ENCODE assay signal across 21 mouse cellular contexts in the genomic region with DNA sequence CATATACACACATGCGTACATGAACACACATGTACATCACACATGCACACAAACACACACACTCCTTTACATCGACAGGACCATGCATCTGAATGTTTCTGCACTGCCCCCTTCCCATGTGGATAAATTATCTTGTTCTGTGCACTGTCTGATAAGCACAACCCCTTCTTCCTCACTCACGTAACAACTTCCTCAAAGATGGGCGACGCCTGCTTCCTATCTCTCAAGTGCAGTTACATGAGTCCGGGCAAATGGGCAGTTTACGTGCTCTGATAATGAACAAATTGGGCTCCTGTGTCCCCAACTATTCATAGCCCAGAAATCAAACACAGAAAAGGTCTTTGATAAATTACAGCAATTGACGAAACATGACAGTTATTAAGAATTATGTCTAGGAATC.
DNase-seq lines count a peak whose midpoint lies in the region; ATAC-seq and TF ChIP-seq lines count a peak whose summit lies in the region.
"Had no signal": no experiment of that assay in that cellular context is flagged by ENCODE, and none has a peak within 500 bp of the region (broad histone marks: within the 10 kb centered on the region; RNA-seq: fewer than 3 reads in every experiment).

No protein-coding gene starts in this region.

- H3K27me3 ChIP-seq in liver, postnatal 0 days (ENCODE audit: insufficient read depth, low read length) = no peaks in the 10 kb centered on the region
- no peaks in the 10 kb centered on the region for H3K27me3 ChIP-seq in liver, embryonic 12.5 days (replicated peaks)
- no peaks in the 10 kb centered on the region for H3K27me3 ChIP-seq in MEL (ENCODE audit: control insufficient read depth in 1 of 2, insufficient read depth in 2 of 2, low read length in 2 of 2)
- H3K27me3 ChIP-seq: forebrain, embryonic 12.5 days had no signal

- H3K9me3 ChIP-seq in liver, postnatal 0 days (ENCODE audit: low read length) = no peaks in the 10 kb centered on the region
- H3K9me3 ChIP-seq in liver, embryonic 12.5 days (replicated peaks) = peaks cover 13% of the 10 kb centered on the region
- no peaks in the 10 kb centered on the region for H3K9me3 ChIP-seq in MEL (replicated peaks; ENCODE audit: insufficient read depth, low read length)
- H3K9me3 ChIP-seq: embryonic facial prominence, embryonic 13.5 days; embryonic facial prominence, embryonic 15.5 days; forebrain, embryonic 10.5 days; forebrain, embryonic 12.5 days had no signal

- H3K79me2 ChIP-seq in MEL (ENCODE audit: control insufficient read depth, insufficient read depth, low read length, poor library complexity) = no peaks in the 10 kb centered on the region

- peak overlapping the region; percentile 48; the same call in 1 of the 2 replicates for H3K27ac ChIP-seq in liver, postnatal 0 days (ENCODE audit: low read depth)
- H3K27ac ChIP-seq in liver, embryonic 12.5 days = no peak overlapping the region
- peak overlapping the region; percentile 49 for H3K27ac ChIP-seq in MEL (ENCODE audit: control insufficient read depth, low read depth, low read length)
- H3K27ac ChIP-seq: embryonic facial prominence, embryonic 13.5 days; embryonic facial prominence, embryonic 15.5 days; forebrain, embryonic 10.5 days; forebrain, embryonic 12.5 days had no signal

- 41% methylated on average over 8 of the region's 8 CpGs for WGBS in liver, postnatal 0 days (ENCODE audit: insufficient replicate concordance)
- WGBS in liver, embryonic 12.5 days (ENCODE audit: insufficient replicate concordance) = 30% methylated on average over 8 of the region's 8 CpGs

- no peak overlapping the region for H3K4me3 ChIP-seq in liver, postnatal 0 days (ENCODE audit: low read depth, low read length)
- H3K4me3 ChIP-seq in liver, embryonic 12.5 days = no peak overlapping the region
- H3K4me3 ChIP-seq in MEL (ENCODE audit: control insufficient read depth in 1 of 2, insufficient read depth in 1 of 2, low read depth in 2 of 2, low read length in 2 of 2) = no peak overlapping the region
- H3K4me3 ChIP-seq: embryonic facial prominence, embryonic 13.5 days; embryonic facial prominence, embryonic 15.5 days; erythroblast, embryonic 14.5 days; forebrain, embryonic 10.5 days; forebrain, embryonic 12.5 days had no signal

- H3K4me2 ChIP-seq in liver, postnatal 0 days (ENCODE audit: low read depth, low read length) = no peak overlapping the region
- no peak overlapping the region for H3K4me2 ChIP-seq in liver, embryonic 12.5 days
- H3K4me2 ChIP-seq: embryonic facial prominence, embryonic 13.5 days; embryonic facial prominence, embryonic 15.5 days; forebrain, embryonic 12.5 days had no signal

- TF ChIP-seq POLR2A in MEL (IDR thresholded peaks at IDR 0.05; ENCODE audit: control insufficient read depth in 1 of 2, insufficient read depth in 1 of 2, low read depth in 1 of 2, low read length in 2 of 2, poor library complexity in 1 of 2) = no peak

- no peak for DNase-seq in liver, postnatal 0 days
- DNase-seq in MEL (ENCODE audit: low read depth, low spot score) (peak; percentile 60), MEL-GATA-1-ER (ENCODE audit: extremely low read depth, low read depth) (peak; percentile 85)
- no peak for DNase-seq in spleen, postnatal 14 days (ENCODE audit: low spot score in 2 of 2)
- DNase-seq: adrenal gland, adult 2 months; adrenal gland, postnatal 10 days; adrenal gland, postnatal 25 days; cerebellum, adult 11 months; cerebellum, adult 18-20 months; cerebellum, adult 8-10 months; cerebellum, adult 9-11 months; cerebellum, postnatal 36 days; embryo, embryonic 11 days had no signal

- peak; percentile 96 for TF ChIP-seq EP300 in liver, postnatal 0 days (IDR thresholded peaks at IDR 0.05; ENCODE audit: low read depth)
- TF ChIP-seq EP300 in MEL (IDR thresholded peaks at IDR 0.05; ENCODE audit: low read depth in 1 of 2, low read length in 2 of 2) = peak; percentile 79 to 87

- H3K36me3 ChIP-seq in liver, postnatal 0 days (replicated peaks; ENCODE audit: insufficient read depth, low read length) = no peaks in the 10 kb centered on the region
- H3K36me3 ChIP-seq in liver, embryonic 12.5 days = no peaks in the 10 kb centered on the region
- peaks cover 0 to 3% of the 10 kb centered on the region in 2 experiments; a peak in 1 of 4 replicates for H3K36me3 ChIP-seq in MEL (ENCODE audit: control insufficient read depth in 1 of 2, insufficient read depth in 2 of 2, low read length in 2 of 2)
- H3K36me3 ChIP-seq: embryonic facial prominence, embryonic 13.5 days; embryonic facial prominence, embryonic 15.5 days; forebrain, embryonic 10.5 days; forebrain, embryonic 12.5 days had no signal

- no peak for TF ChIP-seq CTCF in liver, postnatal 0 days (IDR thresholded peaks at IDR 0.05; ENCODE audit: low read depth)
- TF ChIP-seq CTCF in MEL (IDR thresholded peaks at IDR 0.05 in 2 of 3, conservative IDR thresholded peaks at IDR 0.05 in 1 of 3; ENCODE audit: control insufficient read depth in 1 of 3, insufficient read depth in 1 of 3, low read depth in 2 of 3, low read length in 3 of 3, poor library complexity in 1 of 3, severe bottlenecking in 1 of 3) = no peak

- peak; percentile 84 for ATAC-seq in liver, postnatal 0 days
- ATAC-seq in liver, embryonic 12.5 days = no peak
- ATAC-seq: forebrain, embryonic 14.5 days; forebrain, embryonic 16.5 days had no signal

- no peak overlapping the region for H3K9ac ChIP-seq in liver, postnatal 0 days (replicated peaks)
- H3K9ac ChIP-seq in liver, embryonic 12.5 days = no peak overlapping the region
- H3K9ac ChIP-seq in MEL (ENCODE audit: control insufficient read depth, low read depth, low read length, poor library complexity, severe bottlenecking) = no peak overlapping the region
- H3K9ac ChIP-seq: embryonic facial prominence, embryonic 13.5 days; embryonic facial prominence, embryonic 15.5 days; forebrain, embryonic 12.5 days had no signal

- H3K4me1 ChIP-seq in liver, postnatal 0 days (ENCODE audit: insufficient read depth) = peaks cover 6% of the 10 kb centered on the region
- no peaks in the 10 kb centered on the region for H3K4me1 ChIP-seq in liver, embryonic 12.5 days
- peaks cover 3 to 10% of the 10 kb centered on the region in 2 experiments; a peak in 3 of 4 replicates for H3K4me1 ChIP-seq in MEL (ENCODE audit: control insufficient read depth in 1 of 2, insufficient read depth in 2 of 2, low read length in 2 of 2)
- H3K4me1 ChIP-seq: embryonic facial prominence, embryonic 13.5 days; embryonic facial prominence, embryonic 15.5 days had no signal

- no peak for TF ChIP-seq RAD21 in MEL (IDR thresholded peaks at IDR 0.05; ENCODE audit: low read depth, low read length)

TF ChIP-seq in MEL, 35 proteins besides CTCF, POLR2A, EP300 and RAD21:
- peak; percentile 70; the same call in 1 of the 2 replicates for TF ChIP-seq POLR2AphosphoS5 (IDR thresholded peaks at IDR 0.05; ENCODE audit: borderline replicate concordance, low read depth, low read length)
- peak; percentile 87 for TF ChIP-seq TAL1 (IDR thresholded peaks at IDR 0.05; ENCODE audit: low read length)
- peak; percentile 65 for TF ChIP-seq RCOR1 (IDR thresholded peaks at IDR 0.05; ENCODE audit: low read depth, low read length)
- TF ChIP-seq CHD2 (IDR thresholded peaks at IDR 0.05; ENCODE audit: low read length) = no peak
- TF ChIP-seq SIN3A (IDR thresholded peaks at IDR 0.05; ENCODE audit: low read length) = peak; percentile 50; the same call in 1 of the 2 replicates
- no peak for TF ChIP-seq JUND (IDR thresholded peaks at IDR 0.05; ENCODE audit: low read depth, low read length)
- TF ChIP-seq GATA1 (IDR thresholded peaks at IDR 0.05; ENCODE audit: low read depth, low read length) = peak; percentile 84
- TF ChIP-seq TCF12 (IDR thresholded peaks at IDR 0.05; ENCODE audit: low read depth, low read length) = peak; percentile 95
- TF ChIP-seq ETS1 (IDR thresholded peaks at IDR 0.05; ENCODE audit: low read depth, low read length) = peak; percentile 78
- peak; percentile 60; the same call in 1 of the 2 replicates for TF ChIP-seq ELF1 (IDR thresholded peaks at IDR 0.05; ENCODE audit: low read depth, low read length)
- 0 out of 2 replicates have a peak, but pooled peaks have one; percentile 28 for TF ChIP-seq MXI1 (IDR thresholded peaks at IDR 0.05; ENCODE audit: low read depth, low read length)

Comparison
In these comparisons a context has a peak if more than half of its experiments do, and no peak if none do; other contexts are left out.
1. DNase-seq: peak in MEL (single experiment) and MEL-GATA-1-ER (single experiment); none in liver, postnatal 0 days (single experiment) and spleen, postnatal 14 days (0 of 2).